Mouse (Mus musculus): ENCODE data around the gene Aqp12. TPM values are rescaled to one million over a fixed set of nuclear protein-coding genes. Genes with fewer than 3 reads are reported as not detected.
"Not testable (repeated sequence)": the region's sequence is repeated elsewhere in the genome, so short reads cannot be mapped to it uniquely, and the experiment has no call there.

Aqp12 gene
- polyA plus RNA-seq (2016; fragmentation: Nextera tagmentation; extraction: Ambion mirVana): not detected in 2 replicates

GRCm38 (mm10) chr1:93006061-93006460 is at the start of gene Aqp12:
Gene Aqp12 (plus strand): TSS chr1:93006334.
- Histone ChIP-seq H3K27me3 (ENCODE audit: poor library complexity, severe bottlenecking) (no peaks in the 10 kb centered on the region), H3K4me1 (no peaks in the 10 kb centered on the region), H3K36me3 (replicated peaks) (no peaks in the 10 kb centered on the region), H3K9me3 (peaks cover 4% of the 10 kb centered on the region; the same call in 1 of the 2 replicates), H3K4me3 (no peak within 1 kb of the TSS), H3K27ac (no peak within 1 kb of the TSS)
- WGBS: 84% methylated on average over 7 of the region's 7 CpGs
- no peak for DNase-seq (ENCODE audit: extremely low spot score, low spot score)

DNA sequence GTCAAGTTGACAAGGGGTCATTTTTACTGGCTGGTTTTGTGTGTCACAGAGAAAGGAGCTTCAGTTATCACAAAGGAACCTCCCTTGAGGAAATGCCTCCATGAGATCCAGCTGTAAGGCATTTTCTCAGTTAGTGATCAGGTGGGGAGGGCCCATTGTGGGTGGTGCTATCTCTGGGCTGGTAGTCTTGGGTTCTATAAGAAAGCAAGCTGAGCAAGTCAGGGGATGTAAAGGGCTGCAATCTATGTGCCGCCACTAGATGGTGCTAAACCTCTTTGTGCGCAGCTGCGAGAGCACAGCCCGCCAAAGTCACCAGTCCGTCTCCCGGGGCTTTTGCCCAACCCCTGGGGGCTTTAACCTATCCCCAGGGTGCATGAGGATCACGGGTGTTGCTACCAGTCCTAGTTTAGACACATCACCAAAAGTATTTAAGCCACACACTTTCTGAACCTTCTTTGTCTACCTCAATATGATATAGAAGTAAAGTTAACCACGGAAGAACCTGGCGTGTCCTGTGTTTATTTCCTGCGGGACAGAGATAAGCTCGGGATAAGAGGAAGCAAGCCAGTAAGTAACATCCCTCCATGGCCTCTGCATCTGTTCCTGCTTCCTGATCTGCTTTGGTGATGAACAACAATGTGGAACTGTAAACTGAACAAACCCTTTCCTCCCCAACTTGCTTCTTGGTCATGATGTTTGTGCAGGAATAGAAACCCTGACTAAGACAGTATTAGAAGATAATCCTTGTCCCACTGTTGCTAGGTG is 49.4 kb upstream of the Aqp12 start:
- WGBS: 13% methylated on average over 11 of the region's 11 CpGs
- not testable (repeated sequence) for H3K27me3 ChIP-seq (ENCODE audit: poor library complexity, severe bottlenecking); H3K9me3 ChIP-seq; H3K27ac ChIP-seq; H3K36me3 ChIP-seq (replicated peaks); H3K4me1 ChIP-seq
- DNase-seq (ENCODE audit: extremely low spot score, low spot score): peak; percentile 46
- H3K4me3 ChIP-seq: peak overlapping the region; percentile 37

GRCm38 (mm10) chr1:92958999-92959398 is 47.1 kb upstream of the Aqp12 start:
- no peak for DNase-seq (ENCODE audit: extremely low spot score, low spot score)
- no peaks in the 10 kb centered on the region for H3K9me3 ChIP-seq
- H3K27ac ChIP-seq: no peak overlapping the region
- H3K36me3 ChIP-seq (replicated peaks): no peaks in the 10 kb centered on the region
- 88% methylated on average over 1 of the region's 1 CpGs for WGBS
- H3K4me3 ChIP-seq: no peak overlapping the region
- H3K4me1 ChIP-seq: no peaks in the 10 kb centered on the region
- no peaks in the 10 kb centered on the region for H3K27me3 ChIP-seq (ENCODE audit: poor library complexity, severe bottlenecking)

DNA sequence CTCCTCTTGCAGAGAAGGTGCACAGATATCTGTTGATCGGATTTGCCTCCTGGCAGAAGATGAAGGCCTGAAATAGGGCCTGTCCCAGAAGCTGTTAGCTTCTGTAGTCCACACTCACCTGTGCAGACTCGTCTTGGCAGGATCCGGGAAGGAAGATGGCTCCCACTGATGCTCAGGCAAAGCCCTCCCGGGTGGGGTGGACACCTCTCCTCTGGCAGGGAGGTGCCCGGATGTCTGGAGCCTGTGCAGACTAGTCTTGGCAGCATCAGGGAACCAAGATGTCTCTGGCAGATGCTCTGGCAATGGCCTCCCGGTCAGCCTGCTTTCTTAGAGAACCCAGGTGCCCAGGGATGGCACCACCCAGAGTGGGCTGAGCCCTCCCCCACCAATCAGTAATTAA is 35.3 kb upstream of the Aqp12 start:
- H3K4me1 ChIP-seq; H3K9me3 ChIP-seq; H3K4me3 ChIP-seq; H3K27me3 ChIP-seq (ENCODE audit: poor library complexity, severe bottlenecking); DNase-seq (ENCODE audit: extremely low spot score, low spot score); H3K36me3 ChIP-seq (replicated peaks); H3K27ac ChIP-seq: not testable (repeated sequence)
- WGBS: 84% methylated on average over 6 of the region's 6 CpGs

- Histone ChIP-seq H3K4me1 (peaks cover 8% of the 10 kb centered on the region), H3K27me3 (ENCODE audit: poor library complexity, severe bottlenecking) (no peaks in the 10 kb centered on the region), H3K4me3 (no peak overlapping the region), H3K36me3 (replicated peaks) (no peaks in the 10 kb centered on the region), H3K9me3 (no peaks in the 10 kb centered on the region), H3K27ac (no peak overlapping the region)
- DNase-seq (ENCODE audit: extremely low spot score, low spot score): no peak
- 88% methylated on average over 7 of the region's 7 CpGs for WGBS
Observed at GRCm38 (mm10) chr1:92971879-92972795, 34.0 kb upstream of the Aqp12 start.

DNA sequence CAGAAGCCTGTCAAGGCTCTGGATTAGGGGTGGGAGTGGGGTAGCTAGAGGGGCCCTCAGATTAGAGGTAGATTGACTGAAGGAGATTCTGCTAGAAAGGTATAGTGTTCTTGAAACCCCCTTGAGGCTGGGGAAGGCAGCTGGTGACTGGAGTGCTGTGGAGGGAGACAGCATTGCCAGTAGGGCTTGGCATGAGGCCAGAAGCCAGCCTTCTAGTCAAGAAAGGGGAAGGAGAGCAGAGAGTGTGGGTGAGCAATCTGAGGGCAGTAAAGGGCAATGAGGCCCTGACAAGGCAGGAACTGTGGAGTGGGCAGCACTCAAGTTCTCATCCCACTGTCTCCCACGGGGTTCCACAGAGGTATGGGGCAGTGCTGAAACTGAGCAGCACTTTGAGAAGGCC is 33.3 kb upstream of the Aqp12 start:
- H3K36me3 ChIP-seq (replicated peaks): no peaks in the 10 kb centered on the region
- no peak overlapping the region for H3K27ac ChIP-seq
- H3K4me1 ChIP-seq: peaks cover 8% of the 10 kb centered on the region
- no peaks in the 10 kb centered on the region for H3K27me3 ChIP-seq (ENCODE audit: poor library complexity, severe bottlenecking)
- H3K9me3 ChIP-seq: no peaks in the 10 kb centered on the region
- WGBS: 75% methylated on average over 1 of the region's 1 CpGs
- no peak overlapping the region for H3K4me3 ChIP-seq
- no peak for DNase-seq (ENCODE audit: extremely low spot score, low spot score)

DNA sequence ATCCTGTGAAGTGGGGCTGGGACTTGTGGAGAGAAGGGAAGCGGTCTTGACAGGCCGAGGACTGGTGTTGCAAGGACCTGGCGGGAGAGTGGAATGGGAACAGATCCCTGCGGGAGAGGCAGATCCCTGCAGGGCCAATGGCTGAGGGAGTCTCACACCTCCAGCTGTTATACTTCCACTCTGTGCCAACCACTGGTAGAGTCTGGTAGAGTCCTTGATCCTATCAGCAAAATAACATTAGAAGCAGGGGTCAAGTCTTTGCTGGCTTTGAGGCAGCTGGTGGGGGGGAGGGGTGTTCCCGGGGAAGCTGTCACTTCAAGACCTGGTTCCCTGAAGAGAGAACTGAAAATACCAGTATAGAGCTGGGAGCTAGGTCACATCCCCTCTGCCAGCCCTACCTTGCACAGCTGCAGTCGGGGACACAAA is 30.0 kb upstream of the Aqp12 start:
- Histone ChIP-seq H3K9me3 (no peaks in the 10 kb centered on the region), H3K27ac (no peak overlapping the region), H3K27me3 (ENCODE audit: poor library complexity, severe bottlenecking) (peaks cover 8% of the 10 kb centered on the region; the same call in 1 of the 2 replicates), H3K4me3 (no peak overlapping the region), H3K4me1 (peaks cover 20% of the 10 kb centered on the region), H3K36me3 (replicated peaks) (no peaks in the 10 kb centered on the region)
- DNase-seq (ENCODE audit: extremely low spot score, low spot score): no peak
- WGBS: 69% methylated on average over 6 of the region's 6 CpGs

DNA sequence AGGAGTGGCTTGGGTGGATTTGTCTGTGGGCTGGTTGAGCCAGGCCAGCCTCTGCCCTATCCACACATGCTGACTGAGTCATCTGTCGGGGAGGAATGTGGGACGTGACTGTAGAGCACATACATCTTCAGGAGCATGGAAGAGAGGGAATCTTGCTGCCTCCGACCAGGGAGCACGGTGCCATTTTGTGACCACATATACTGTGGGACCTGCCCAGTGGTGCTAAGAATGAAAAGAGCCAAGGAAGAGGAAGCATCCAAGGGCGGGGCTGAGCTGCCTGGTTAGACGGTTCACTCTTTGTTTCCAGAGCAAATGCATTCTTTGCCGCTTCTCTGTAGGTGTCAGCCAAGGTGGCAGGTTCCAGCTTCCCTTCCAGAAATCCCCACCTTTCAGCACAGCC is 27.5 kb upstream of the Aqp12 start:
- Histone ChIP-seq H3K27ac (peak overlapping the region; percentile 44; the same call in 1 of the 2 replicates), H3K4me3 (no peak overlapping the region), H3K36me3 (replicated peaks) (no peaks in the 10 kb centered on the region), H3K27me3 (ENCODE audit: poor library complexity, severe bottlenecking) (peaks cover 8% of the 10 kb centered on the region; the same call in 1 of the 2 replicates), H3K9me3 (no peaks in the 10 kb centered on the region), H3K4me1 (peaks cover 20% of the 10 kb centered on the region)
- whole genome bisulfite sequencing: 44% methylated on average over 7 of the region's 7 CpGs
- DNase-seq (ENCODE audit: extremely low spot score, low spot score): no peak

- Histone ChIP-seq H3K27me3 (ENCODE audit: poor library complexity, severe bottlenecking) (peaks cover 8% of the 10 kb centered on the region; the same call in 1 of the 2 replicates), H3K9me3 (no peaks in the 10 kb centered on the region), H3K4me3 (no peak overlapping the region), H3K4me1 (peaks cover 20% of the 10 kb centered on the region), H3K36me3 (replicated peaks) (no peaks in the 10 kb centered on the region), H3K27ac (peak overlapping the region; percentile 44; the same call in 1 of the 2 replicates)
- no peak for DNase-seq (ENCODE audit: extremely low spot score, low spot score)
- 37% methylated on average over 11 of the region's 11 CpGs for WGBS
Observed at GRCm38 (mm10) chr1:92979073-92979602, 27.0 kb upstream of the Aqp12 start.

GRCm38 (mm10) chr1:92981056-92981845 is 24.9 kb upstream of the Aqp12 start:
- no peak overlapping the region for H3K4me3 ChIP-seq
- DNase-seq (ENCODE audit: extremely low spot score, low spot score): no peak
- H3K9me3 ChIP-seq: no peaks in the 10 kb centered on the region
- WGBS: 86% methylated on average over 7 of the region's 7 CpGs
- no peaks in the 10 kb centered on the region for H3K36me3 ChIP-seq (replicated peaks)
- peaks cover 16% of the 10 kb centered on the region for H3K4me1 ChIP-seq
- H3K27me3 ChIP-seq (ENCODE audit: poor library complexity, severe bottlenecking): peaks cover 8% of the 10 kb centered on the region; the same call in 1 of the 2 replicates
- H3K27ac ChIP-seq: no peak overlapping the region

DNA sequence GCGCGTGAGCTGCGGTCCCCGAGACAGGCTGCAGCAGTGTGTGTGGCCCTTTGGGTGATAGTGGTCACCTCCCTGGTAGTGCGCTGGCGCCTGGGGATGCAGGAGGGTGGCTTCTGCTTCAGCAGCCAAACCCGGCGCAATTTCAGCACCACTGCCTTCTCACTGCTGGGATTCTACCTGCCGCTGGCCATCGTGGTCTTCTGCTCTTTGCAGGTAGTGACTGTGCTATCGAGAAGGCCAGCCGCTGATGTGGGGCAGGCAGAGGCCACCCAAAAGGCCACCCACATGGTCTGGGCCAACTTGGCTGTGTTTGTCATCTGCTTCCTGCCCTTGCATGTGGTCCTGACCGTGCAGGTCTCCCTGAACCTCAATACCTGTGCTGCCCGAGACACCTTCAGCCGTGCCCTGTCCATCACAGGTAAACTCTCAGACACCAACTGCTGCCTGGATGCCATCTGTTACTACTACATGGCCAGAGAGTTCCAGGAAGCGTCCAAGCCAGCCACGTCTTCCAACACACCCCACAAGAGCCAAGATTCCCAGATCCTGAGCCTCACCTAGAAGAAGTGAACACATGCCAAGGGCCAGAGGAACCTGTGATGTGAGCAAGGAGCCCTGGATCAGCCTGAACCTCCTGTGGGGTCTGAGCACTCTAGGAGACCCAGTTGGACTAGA is 23.1 kb upstream of the Aqp12 start:
- no peak for DNase-seq (ENCODE audit: extremely low spot score, low spot score)
- 94% methylated on average over 17 of the region's 17 CpGs for WGBS
- Histone ChIP-seq H3K27ac (no peak overlapping the region), H3K27me3 (ENCODE audit: poor library complexity, severe bottlenecking) (peaks cover 6% of the 10 kb centered on the region; the same call in 1 of the 2 replicates), H3K9me3 (no peaks in the 10 kb centered on the region), H3K4me3 (no peak overlapping the region), H3K4me1 (peaks cover 12% of the 10 kb centered on the region), H3K36me3 (replicated peaks) (no peaks in the 10 kb centered on the region)

DNA sequence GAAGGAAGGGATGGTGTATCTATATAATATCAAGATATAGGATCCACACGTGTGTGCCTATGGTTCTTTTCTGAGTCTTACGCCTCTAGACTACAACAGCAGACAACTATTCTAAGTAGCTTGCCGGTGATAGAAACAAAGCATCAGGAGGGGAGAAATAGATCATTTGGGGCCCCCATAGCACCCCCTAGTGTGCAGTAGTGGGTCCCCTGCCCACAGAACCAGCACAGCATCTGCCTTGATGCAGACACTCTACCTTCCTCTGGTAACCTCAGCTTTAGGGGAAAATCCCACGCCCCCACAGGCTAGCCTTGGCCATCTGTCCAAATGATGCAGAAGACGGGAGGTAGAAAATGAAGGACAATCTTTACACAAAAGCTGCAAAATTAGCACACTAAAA is 21.1 kb upstream of the Aqp12 start:
- WGBS: 89% methylated on average over 5 of the region's 5 CpGs
- Histone ChIP-seq H3K27ac (no peak overlapping the region), H3K9me3 (no peaks in the 10 kb centered on the region), H3K4me3 (no peak overlapping the region), H3K36me3 (replicated peaks) (no peaks in the 10 kb centered on the region), H3K27me3 (ENCODE audit: poor library complexity, severe bottlenecking) (no peaks in the 10 kb centered on the region), H3K4me1 (no peaks in the 10 kb centered on the region)
- DNase-seq (ENCODE audit: extremely low spot score, low spot score): no peak
